Mouse (Mus musculus): Measurements from ENCODE around the gene Nr2c2ap.

DNA sequence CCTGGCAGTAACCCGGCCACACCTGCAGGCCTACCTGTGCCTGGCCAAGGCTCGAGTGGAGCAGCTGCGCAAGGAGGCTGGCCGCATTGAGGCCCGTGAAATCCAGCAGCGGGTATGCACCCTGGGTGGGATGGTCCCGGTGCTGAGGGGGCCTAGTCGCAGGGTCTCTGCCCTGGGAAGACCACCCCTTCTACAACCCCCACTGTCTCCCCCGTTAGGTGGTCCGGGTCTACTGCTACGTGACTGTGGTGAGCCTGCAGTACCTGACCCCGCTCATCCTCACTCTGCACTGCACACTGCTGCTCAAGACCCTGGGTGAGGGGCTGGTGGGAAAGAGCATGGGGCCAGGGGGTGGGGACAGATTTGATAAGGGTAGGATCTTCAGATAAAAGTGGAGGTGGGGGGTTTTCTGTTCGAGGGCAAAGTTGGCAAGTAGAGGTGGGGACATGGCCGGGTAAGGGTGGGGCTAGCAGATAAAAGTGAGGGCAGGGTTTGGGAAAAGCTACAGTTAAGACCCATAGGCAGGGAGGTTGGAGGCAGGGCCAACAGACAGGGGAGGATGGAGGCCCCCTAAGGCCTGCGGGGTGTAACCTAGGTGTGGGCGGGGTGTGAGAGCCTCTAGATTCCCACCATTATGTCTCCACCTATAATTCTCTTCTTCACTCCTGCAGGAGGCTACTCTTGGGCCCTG, 50.2 kb downstream of the Nr2c2ap start:
- TF ChIP-seq CTCF (IDR thresholded peaks at IDR 0.05; ENCODE audit: low read depth, low read length) (no peak), POLR2A (IDR thresholded peaks at IDR 0.05; ENCODE audit: insufficient read depth, low read length) (no peak)
